Mouse (Mus musculus) forebrain, embryonic 11.5 days (tissue): Measurements from ENCODE around the gene Atp2b2. TPM values are rescaled to one million over a fixed set of nuclear protein-coding genes. Genes with fewer than 3 reads are reported as not detected.

Experiments
- ATAC-seq: fragments of 200-750 bp; cut with Nextera tagmentation; replicated peaks from 2 replicates; pipeline ENCODE4 v1.8.0; 2017; ENCODE audit warnings: moderate TSS enrichment; ENCODE audit not compliant: low FRiP score
- DNase-seq: peaks from one replicate; pipeline ENCODE4 v3.0.0-alpha.2; 2017; ENCODE audit warnings: low spot score
- H3K27ac ChIP-seq: fragments of 300-500 bp; sonication (generic); 2 replicates; pipeline ENCODE4 v1.5.1; 2014; ENCODE audit warnings: low read depth, low read length
- H3K27me3 ChIP-seq: fragments of 300-500 bp; sonication (generic); 2 replicates; pipeline ENCODE4 v1.6.1; 2014; ENCODE audit warnings: mild to moderate bottlenecking, low read length, mixed read lengths; ENCODE audit not compliant: control insufficient read depth, insufficient read depth
- H3K36me3 ChIP-seq: fragments of 300-500 bp; sonication (generic); 2 replicates; pipeline ENCODE4 v1.6.1; 2014; ENCODE audit warnings: mild to moderate bottlenecking, low read length, moderate library complexity, mixed read lengths; ENCODE audit not compliant: control insufficient read depth, insufficient read depth
- H3K4me1 ChIP-seq: fragments of 300-500 bp; sonication (generic); replicated peaks from 2 replicates; pipeline ENCODE4 v1.6.1; 2014; ENCODE audit warnings: low read length, mixed read lengths; ENCODE audit not compliant: control insufficient read depth, insufficient read depth
- H3K4me2 ChIP-seq: fragments of 300-500 bp; sonication (generic); 2 replicates; pipeline ENCODE4 v1.6.1; 2014; ENCODE audit warnings: low read depth, mild to moderate bottlenecking, low read length, moderate library complexity, mixed read lengths; ENCODE audit not compliant: severe bottlenecking
- H3K4me3 ChIP-seq: fragments of 300-500 bp; sonication (generic); 2 replicates; pipeline ENCODE4 v1.5.1; 2014; ENCODE audit warnings: low read depth, low read length
- H3K9ac ChIP-seq: fragments of 300-500 bp; sonication (generic); 2 replicates; pipeline ENCODE4 v1.6.1; 2014; ENCODE audit warnings: low read length
- H3K9me3 ChIP-seq: fragments of 300-500 bp; sonication (generic); 2 replicates; pipeline ENCODE4 v1.6.1; 2016; ENCODE audit warnings: low read length, mixed read lengths; ENCODE audit not compliant: control insufficient read depth
- WGBS: fragments of 180-500 bp; shearing (Covaris S2); extraction: QIAGEN DNeasy Blood & Tissue Kit; methylation state at CpG from one replicate; pipeline ENCODE4 v1.1.7; 2014; 5-methylcytosine and 5-hydroxymethylcytosine counted together
- polyA plus RNA-seq: library from polyadenylated mRNA; unstranded; fragments of >200 nt; fragmentation: Nextera tagmentation; extraction: Ambion mirVana; gene quantifications from 2 replicates; pipeline ENCODE4 v1.2.1, GENCODE M21; 2014

Gene Atp2b2
- polyA plus RNA-seq, 1 experiment from 2014 or later, result 2.5 TPM

DNA sequence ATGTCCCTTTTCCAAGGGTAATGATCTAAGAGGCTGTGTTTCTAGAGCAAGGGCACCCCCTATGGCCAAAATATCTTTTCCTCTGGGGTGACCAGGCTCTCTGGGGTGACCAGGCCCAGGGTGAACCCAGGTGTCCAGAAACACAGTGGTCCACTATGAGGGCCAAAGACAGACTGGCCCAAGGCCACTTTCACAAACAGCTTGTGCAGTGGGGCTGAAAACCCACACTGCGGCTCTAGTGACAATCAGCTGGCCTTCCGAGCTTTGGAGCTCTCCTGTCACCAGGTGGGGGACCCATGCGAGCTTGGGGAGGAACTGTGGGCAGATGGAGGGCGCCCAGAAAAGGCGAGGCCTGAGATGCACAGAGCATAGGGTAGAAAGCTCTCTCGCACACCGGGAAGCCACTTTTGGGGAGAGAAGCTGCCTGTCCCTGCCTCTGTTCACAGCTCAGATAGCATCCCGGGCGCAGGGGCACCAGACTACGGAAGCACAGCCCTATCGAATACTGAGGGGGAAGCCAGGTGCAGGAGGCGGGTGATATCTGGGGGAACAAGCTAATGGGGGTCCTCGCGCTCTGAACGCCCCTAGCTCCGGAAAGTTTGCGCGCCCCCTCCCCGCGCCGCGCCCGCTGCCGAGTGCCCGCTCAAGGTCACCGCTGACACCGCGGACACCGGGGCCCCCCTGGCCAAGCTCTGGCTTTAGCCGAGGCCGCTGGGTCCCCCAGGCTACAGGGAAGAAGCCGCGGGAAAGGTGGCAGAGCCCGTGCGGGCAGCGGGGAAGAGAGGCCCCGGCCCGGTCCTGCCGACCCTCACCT is 1.1 kb downstream of the Atp2b2 start:
- Histone ChIP-seq H3K4me2 (peak overlapping the region; percentile 99), H3K9me3 (no peaks in the 10 kb centered on the region), H3K27me3 (peaks cover 27% of the 10 kb centered on the region), H3K36me3 (no peaks in the 10 kb centered on the region), H3K4me1 (peaks cover 4% of the 10 kb centered on the region; the same call in 1 of the 2 replicates), H3K4me3 (peak overlapping the region; percentile 55), H3K27ac (no peak overlapping the region), H3K9ac (peak overlapping the region; percentile 64)
- ATAC-seq (peak; percentile 49; the same call in 1 of the 2 replicates), DNase-seq (peak; percentile 66)
- WGBS, result 4% methylated on average over 35 of the region's 39 CpGs

DNA sequence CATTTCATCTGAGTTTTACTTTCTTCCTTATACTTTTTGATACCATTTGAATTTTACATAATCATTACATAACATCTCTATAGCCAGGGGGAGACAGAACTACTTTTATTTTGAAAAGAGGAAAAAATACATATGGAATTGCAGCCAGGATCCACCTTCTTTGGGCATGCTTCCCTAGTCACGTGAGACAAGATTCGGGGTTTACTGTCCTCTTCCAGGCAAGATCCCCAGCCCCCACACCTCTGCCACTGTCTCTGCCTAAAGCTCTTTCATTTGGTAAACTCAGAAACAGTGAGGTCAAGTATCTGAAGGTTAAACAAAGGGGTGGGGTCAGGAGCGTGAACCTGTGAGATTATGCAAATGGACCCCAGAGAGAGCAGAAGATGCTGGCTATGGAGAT is 6.7 kb downstream of the Atp2b2 start:
- Histone ChIP-seq H3K9ac (no peak overlapping the region), H3K4me1 (no peaks in the 10 kb centered on the region), H3K36me3 (no peaks in the 10 kb centered on the region), H3K4me2 (no peak overlapping the region), H3K27ac (no peak overlapping the region), H3K9me3 (no peaks in the 10 kb centered on the region), H3K27me3 (peaks cover 3% of the 10 kb centered on the region; the same call in 1 of the 2 replicates), H3K4me3 (no peak overlapping the region)
- ATAC-seq (no peak), DNase-seq (no peak)
- 57% methylated on average over 3 of the region's 3 CpGs for WGBS

DNA sequence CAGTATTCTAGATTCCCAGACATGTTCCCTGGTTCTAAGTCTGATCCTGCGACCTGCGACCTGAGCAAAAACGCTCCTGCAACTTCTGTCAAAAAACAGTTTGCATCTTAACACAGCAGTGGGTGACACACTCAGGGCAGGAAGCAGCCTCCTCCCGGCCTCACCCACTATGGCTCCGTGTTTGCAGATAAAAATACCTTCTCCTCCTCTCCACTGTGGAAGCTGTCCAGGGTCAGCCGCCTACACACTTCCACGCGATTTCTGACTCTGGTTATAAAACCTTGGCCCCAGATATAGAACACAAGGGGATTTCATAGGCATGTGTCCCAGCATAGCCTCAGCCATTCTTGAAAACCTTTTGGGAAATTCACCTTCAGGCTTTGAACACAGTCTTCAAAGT is 9.6 kb downstream of the Atp2b2 start:
- H3K4me1 ChIP-seq, result no peaks in the 10 kb centered on the region
- H3K9ac ChIP-seq, result no peak overlapping the region
- DNase-seq (no peak), ATAC-seq (no peak)
- no peaks in the 10 kb centered on the region for H3K9me3 ChIP-seq
- no peaks in the 10 kb centered on the region for H3K27me3 ChIP-seq
- H3K27ac ChIP-seq, result no peak overlapping the region
- no peaks in the 10 kb centered on the region for H3K36me3 ChIP-seq
- 85% methylated on average over 8 of the region's 8 CpGs for WGBS
- no peak overlapping the region for H3K4me3 ChIP-seq
- no peak overlapping the region for H3K4me2 ChIP-seq

DNA sequence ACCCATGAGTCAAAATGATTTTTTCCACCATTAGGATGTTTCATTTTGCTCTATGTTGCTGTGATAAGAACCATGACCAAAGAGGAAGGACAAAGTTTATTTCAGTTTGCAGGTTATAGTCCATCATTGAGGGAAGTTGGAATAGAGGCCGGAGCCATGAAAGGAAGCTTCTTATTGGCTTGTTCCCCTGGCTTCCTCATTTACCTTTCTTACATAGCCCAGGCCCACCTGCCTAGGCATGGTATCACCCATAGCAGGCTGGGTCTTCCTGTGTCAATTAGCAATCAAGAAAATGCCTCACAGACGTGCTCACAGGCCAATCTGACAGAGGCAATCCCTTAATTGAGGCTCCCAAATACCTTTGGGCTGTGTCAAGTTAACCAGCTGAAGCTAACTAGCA is 18.6 kb downstream of the Atp2b2 start:
- Histone ChIP-seq H3K4me1 (no peaks in the 10 kb centered on the region), H3K4me3 (no peak overlapping the region), H3K27ac (no peak overlapping the region), H3K27me3 (no peaks in the 10 kb centered on the region), H3K9me3 (no peaks in the 10 kb centered on the region), H3K9ac (no peak overlapping the region), H3K36me3 (no peaks in the 10 kb centered on the region), H3K4me2 (no peak overlapping the region)
- ATAC-seq, result no peak
- WGBS, result 74% methylated on average over 2 of the region's 2 CpGs
- no peak for DNase-seq

DNA sequence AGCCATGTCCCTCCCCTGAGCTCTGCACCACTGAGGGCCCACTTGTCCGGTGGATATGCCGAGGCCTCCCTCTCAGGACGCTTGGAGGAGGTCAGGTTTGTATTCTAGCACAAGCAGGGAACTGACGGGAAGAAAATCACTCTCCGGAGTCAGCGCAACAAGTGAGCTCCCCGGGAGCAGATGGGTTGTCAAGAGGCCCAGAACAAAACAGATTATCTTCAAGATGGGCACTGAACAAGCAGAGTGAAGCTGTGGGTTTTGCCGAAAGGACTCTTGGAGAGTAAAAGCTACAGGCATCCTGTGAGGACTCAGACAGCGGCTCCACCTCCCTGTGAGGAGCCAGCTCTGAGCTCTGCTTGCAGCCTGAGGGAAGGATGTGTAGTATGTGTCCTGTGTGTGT is 20.3 kb downstream of the Atp2b2 start:
- WGBS, result 80% methylated on average over 9 of the region's 9 CpGs
- Histone ChIP-seq H3K9me3 (no peaks in the 10 kb centered on the region), H3K4me2 (no peak overlapping the region), H3K4me3 (no peak overlapping the region), H3K27me3 (no peaks in the 10 kb centered on the region), H3K27ac (no peak overlapping the region), H3K36me3 (no peaks in the 10 kb centered on the region), H3K4me1 (no peaks in the 10 kb centered on the region), H3K9ac (no peak overlapping the region)
- ATAC-seq (no peak), DNase-seq (no peak)

DNA sequence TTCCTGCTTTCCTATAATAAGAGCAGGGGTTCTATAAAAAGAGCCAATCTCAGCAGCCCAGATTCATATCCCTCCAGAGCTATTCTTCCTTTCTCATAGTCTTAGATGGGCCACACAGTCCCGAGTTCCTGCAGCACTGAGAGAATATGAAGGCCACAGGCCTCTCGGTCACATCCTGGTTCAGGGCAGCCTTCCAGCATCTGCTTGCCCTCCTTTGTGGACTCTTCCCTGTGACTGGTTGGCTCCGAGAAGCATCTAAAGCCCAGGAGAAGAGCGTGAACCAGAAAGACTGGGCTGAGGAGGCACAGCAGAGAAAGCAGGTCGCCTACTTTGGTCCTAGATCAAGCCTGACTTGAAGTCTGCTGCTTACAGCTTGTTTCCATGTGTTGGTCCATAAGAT is 28.6 kb downstream of the Atp2b2 start:
- H3K4me3 ChIP-seq, result no peak overlapping the region
- no peak overlapping the region for H3K9ac ChIP-seq
- H3K4me2 ChIP-seq, result no peak overlapping the region
- DNase-seq, result no peak
- no peak for ATAC-seq
- WGBS, result 81% methylated on average over 5 of the region's 5 CpGs
- H3K27me3 ChIP-seq, result no peaks in the 10 kb centered on the region
- no peaks in the 10 kb centered on the region for H3K4me1 ChIP-seq
- H3K27ac ChIP-seq, result no peak overlapping the region
- H3K36me3 ChIP-seq, result no peaks in the 10 kb centered on the region
- no peaks in the 10 kb centered on the region for H3K9me3 ChIP-seq

DNA sequence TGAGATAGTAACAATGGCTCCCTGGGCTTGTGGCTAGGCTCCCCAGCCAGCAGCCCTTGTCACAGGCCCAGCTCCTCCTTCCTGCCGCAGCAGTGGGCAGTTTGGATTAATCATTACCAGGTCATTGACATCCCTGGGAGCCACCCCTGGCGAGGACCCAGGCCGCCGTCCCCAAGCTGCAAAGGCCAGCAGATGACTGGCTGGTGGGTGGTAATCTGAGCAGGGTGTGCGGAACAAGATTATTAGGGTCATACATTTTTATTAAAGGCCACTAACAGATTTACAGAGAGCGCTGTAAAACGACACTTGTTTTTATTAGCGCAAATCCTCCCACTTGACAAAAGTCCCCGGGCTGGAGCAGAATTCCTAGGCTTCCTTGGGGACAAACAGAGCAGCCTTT is 29.6 kb downstream of the Atp2b2 start:
- 30% methylated on average over 9 of the region's 9 CpGs for WGBS
- H3K27ac ChIP-seq, result no peak overlapping the region
- H3K36me3 ChIP-seq, result no peaks in the 10 kb centered on the region
- DNase-seq (no peak), ATAC-seq (no peak)
- H3K4me2 ChIP-seq, result no peak overlapping the region
- no peaks in the 10 kb centered on the region for H3K9me3 ChIP-seq
- H3K4me1 ChIP-seq, result no peaks in the 10 kb centered on the region
- H3K27me3 ChIP-seq, result no peaks in the 10 kb centered on the region
- H3K4me3 ChIP-seq, result no peak overlapping the region
- no peak overlapping the region for H3K9ac ChIP-seq

DNA sequence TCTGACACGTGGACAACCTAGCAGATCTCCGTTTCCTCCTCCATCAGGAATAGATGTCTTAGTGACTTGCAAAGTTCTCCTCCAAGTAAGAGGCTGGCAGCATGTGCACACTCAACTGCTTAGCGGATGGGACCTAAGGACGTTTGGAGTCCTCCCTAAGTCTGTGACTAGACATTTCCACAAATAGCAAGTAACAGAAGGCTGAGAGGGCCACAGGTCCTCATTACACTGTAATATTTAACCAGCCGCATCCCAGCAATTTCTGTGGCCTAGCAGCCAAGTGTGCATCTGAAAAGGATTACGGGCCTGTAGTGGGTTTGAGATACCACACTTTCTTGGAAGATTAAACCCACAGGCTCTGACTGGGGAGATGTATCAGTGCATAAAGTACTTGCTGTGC is 30.4 kb downstream of the Atp2b2 start:
- Histone ChIP-seq H3K9ac (no peak overlapping the region), H3K27ac (no peak overlapping the region), H3K27me3 (no peaks in the 10 kb centered on the region), H3K9me3 (no peaks in the 10 kb centered on the region), H3K36me3 (no peaks in the 10 kb centered on the region), H3K4me1 (no peaks in the 10 kb centered on the region), H3K4me3 (no peak overlapping the region), H3K4me2 (no peak overlapping the region)
- ATAC-seq, result no peak
- 88% methylated on average over 6 of the region's 6 CpGs for WGBS
- no peak for DNase-seq

DNA sequence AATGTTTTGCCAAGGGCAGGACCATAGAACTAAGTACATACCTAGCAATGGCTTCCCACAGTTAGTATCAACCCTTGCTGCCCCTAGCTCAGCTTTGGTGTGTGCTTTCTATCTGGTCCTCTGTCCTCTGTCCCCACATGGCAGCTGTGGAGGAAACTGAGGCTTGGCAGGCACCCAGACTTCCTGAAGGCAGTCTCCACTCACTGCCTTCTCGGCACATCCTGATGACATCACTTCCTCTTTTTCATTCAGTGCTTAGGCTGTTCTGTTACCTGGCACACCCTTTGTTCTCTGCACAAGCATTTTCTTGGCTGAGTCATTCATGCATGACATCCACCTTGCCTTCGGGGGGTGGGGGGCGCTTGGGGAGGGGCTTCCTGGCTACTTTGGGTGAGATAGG is 38.6 kb downstream of the Atp2b2 start:
- no peaks in the 10 kb centered on the region for H3K27me3 ChIP-seq
- no peak overlapping the region for H3K27ac ChIP-seq
- DNase-seq (no peak), ATAC-seq (no peak)
- H3K4me2 ChIP-seq, result no peak overlapping the region
- no peak overlapping the region for H3K4me3 ChIP-seq
- H3K36me3 ChIP-seq, result no peaks in the 10 kb centered on the region
- 81% methylated on average over 3 of the region's 3 CpGs for WGBS
- H3K4me1 ChIP-seq, result no peaks in the 10 kb centered on the region
- H3K9ac ChIP-seq, result no peak overlapping the region
- H3K9me3 ChIP-seq, result no peaks in the 10 kb centered on the region
